In genomic region chr15:97999546-97999945, GRCm38 (mm10) we compare ENCODE assay signal across 18 mouse cellular contexts. TPM values are rescaled to one million over a fixed set of nuclear protein-coding genes. Genes with fewer than 3 reads are reported as not detected.
DNase-seq lines count a peak whose midpoint lies in the region; ATAC-seq and TF ChIP-seq lines count a peak whose summit lies in the region.
"Had no signal": no experiment of that assay in that cellular context is flagged by ENCODE, and none has a peak within 500 bp of the region (broad histone marks: within the 10 kb centered on the region; RNA-seq: fewer than 3 reads in every experiment).

No protein-coding gene starts in this region.

- TF ChIP-seq POLR2A in limb, embryonic 14.5 days (IDR thresholded peaks at IDR 0.05; ENCODE audit: borderline replicate concordance, extremely low read depth, insufficient read depth, insufficient read length): no peak

- peaks cover 41% of the 10 kb centered on the region for H3K27me3 ChIP-seq in heart, embryonic 12.5 days (replicated peaks)
- no peaks in the 10 kb centered on the region for H3K27me3 ChIP-seq in embryonic facial prominence, embryonic 11.5 days (ENCODE audit: control insufficient read depth, insufficient read depth, low read length)
- H3K27me3 ChIP-seq in limb, embryonic 14.5 days (ENCODE audit: control insufficient read depth, insufficient read depth, low read length): peaks cover 3% of the 10 kb centered on the region; the same call in 1 of the 2 replicates

- intact Hi-C loops in heart, postnatal 14 days (cut with DNase I): no loop called here

- peaks cover 9% of the 10 kb centered on the region; the same call in 1 of the 2 replicates for H3K36me3 ChIP-seq in heart, embryonic 12.5 days
- H3K36me3 ChIP-seq in embryonic facial prominence, embryonic 11.5 days (replicated peaks; ENCODE audit: control insufficient read depth, insufficient read depth, low read depth, low read length): peaks cover 16% of the 10 kb centered on the region
- peaks cover 48% of the 10 kb centered on the region for H3K36me3 ChIP-seq in limb, embryonic 14.5 days (ENCODE audit: control insufficient read depth, insufficient read depth, low read length)
- H3K36me3 ChIP-seq: heart, embryonic 15.5 days had no signal

- DNase-seq in heart, postnatal 14 days: no peak
- DNase-seq in ES-CJ7 (ENCODE audit: low read depth, low spot score): peak; percentile 63
- DNase-seq in embryonic facial prominence, embryonic 11.5 days (ENCODE audit: low spot score): no peak
- DNase-seq in limb, embryonic 14.5 days (ENCODE audit: low spot score): no peak
- DNase-seq in gastrocnemius, postnatal 10 days: no peak
- DNase-seq in adrenal gland, adult 2 months: no peak
- no peak for DNase-seq in thymus, adult 18-20 months
- DNase-seq: adrenal gland, postnatal 10 days; cerebellum, postnatal 10 days; gastrocnemius, postnatal 14 days; kidney, postnatal 14 days; layer of hippocampus, postnatal 36 days had no signal

- 27% methylated on average over 13 of the region's 13 CpGs for WGBS in heart, embryonic 12.5 days
- 42% methylated on average over 13 of the region's 13 CpGs for WGBS in embryonic facial prominence, embryonic 11.5 days
- WGBS in limb, embryonic 14.5 days: 28% methylated on average over 13 of the region's 13 CpGs

- peaks cover 37% of the 10 kb centered on the region for H3K4me1 ChIP-seq in heart, embryonic 12.5 days (replicated peaks)
- H3K4me1 ChIP-seq in embryonic facial prominence, embryonic 11.5 days (ENCODE audit: control insufficient read depth, insufficient read depth, low read length): peaks cover 8% of the 10 kb centered on the region
- peaks cover 24% of the 10 kb centered on the region; the same call in 1 of the 2 replicates for H3K4me1 ChIP-seq in limb, embryonic 14.5 days (ENCODE audit: control insufficient read depth, insufficient read depth, low read length)

- no peak overlapping the region for H3K4me3 ChIP-seq in heart, embryonic 12.5 days
- H3K4me3 ChIP-seq in embryonic facial prominence, embryonic 11.5 days (ENCODE audit: low read depth, low read length): no peak overlapping the region
- peak overlapping the region; percentile 63 for H3K4me3 ChIP-seq in limb, embryonic 14.5 days (replicated peaks; ENCODE audit: low read length)
- H3K4me3 ChIP-seq: erythroblast, embryonic 14.5 days; heart, embryonic 15.5 days had no signal

- no peak overlapping the region for H3K9ac ChIP-seq in heart, embryonic 12.5 days
- peak overlapping the region; percentile 46; the same call in 1 of the 2 replicates for H3K9ac ChIP-seq in embryonic facial prominence, embryonic 11.5 days (replicated peaks; ENCODE audit: low read length)
- H3K9ac ChIP-seq in limb, embryonic 14.5 days (ENCODE audit: low read depth, low read length, severe bottlenecking): peak overlapping the region; percentile 84
- H3K9ac ChIP-seq: heart, embryonic 15.5 days had no signal

- no peaks in the 10 kb centered on the region for H3K9me3 ChIP-seq in heart, embryonic 12.5 days (replicated peaks)
- H3K9me3 ChIP-seq in embryonic facial prominence, embryonic 11.5 days (replicated peaks; ENCODE audit: control insufficient read depth, low read length): no peaks in the 10 kb centered on the region
- no peaks in the 10 kb centered on the region for H3K9me3 ChIP-seq in limb, embryonic 14.5 days (ENCODE audit: control insufficient read depth, low read length)
- H3K9me3 ChIP-seq: heart, embryonic 15.5 days had no signal

- 0 out of 2 replicates have a peak overlapping the region, but pooled peaks have one; percentile 6 for H3K4me2 ChIP-seq in heart, embryonic 12.5 days
- no peak overlapping the region for H3K4me2 ChIP-seq in embryonic facial prominence, embryonic 11.5 days (ENCODE audit: low read depth, low read length)
- peak overlapping the region; percentile 90 for H3K4me2 ChIP-seq in limb, embryonic 14.5 days (replicated peaks; ENCODE audit: low read depth, low read length, severe bottlenecking)
- H3K4me2 ChIP-seq: heart, embryonic 15.5 days had no signal

- ATAC-seq in heart, embryonic 12.5 days (ENCODE audit: insufficient number of reproducible peaks, low FRiP score): no peak
- no peak for ATAC-seq in embryonic facial prominence, embryonic 11.5 days (replicated peaks; ENCODE audit: insufficient number of reproducible peaks, low FRiP score, low TSS enrichment, low read depth)
- no peak for ATAC-seq in limb, embryonic 14.5 days (ENCODE audit: low FRiP score, low read depth)
- ATAC-seq: CD4-positive, CD25-positive, alpha-beta regulatory T cell, adult 4 months; lung, postnatal 0 days had no signal

- no peak overlapping the region for H3K27ac ChIP-seq in heart, embryonic 12.5 days (ENCODE audit: poor library complexity, severe bottlenecking)
- no peak overlapping the region for H3K27ac ChIP-seq in embryonic facial prominence, embryonic 11.5 days (replicated peaks; ENCODE audit: low read depth, low read length)
- H3K27ac ChIP-seq in limb, embryonic 14.5 days (replicated peaks; ENCODE audit: low read depth, low read length): peak overlapping the region; percentile 87; the same call in 1 of the 2 replicates
- H3K27ac ChIP-seq: heart, embryonic 15.5 days had no signal

RNA-seq across cellular contexts. Expression of gene Col2a1, which starts 4.9 kb away (rescaled TPM):
- polyA plus RNA-seq in heart, embryonic 12.5 days (2016; fragmentation: Nextera tagmentation; extraction: Ambion mirVana): 78.0 and 78.9 TPM in 2 replicates
- 1 to 10 TPM in 1 of 2 experiments, under 1 TPM in 1; 0.41 to 1.0 TPM for total RNA-seq in heart, postnatal 14 days (2021)
- polyA plus RNA-seq in embryonic facial prominence, embryonic 11.5 days (2014; fragmentation: Nextera tagmentation; extraction: Ambion mirVana): 161 and 177 TPM in 2 replicates
- polyA plus RNA-seq in limb, embryonic 14.5 days (2012; rRNA removed): 1,642 and 1,975 TPM in 2 replicates
- polyA plus RNA-seq in limb, embryonic 14.5 days (2014; fragmentation: Nextera tagmentation; extraction: Ambion mirVana): 754 and 761 TPM in 2 replicates
- total RNA-seq in gastrocnemius, postnatal 10 days (2021): 10 to 100 TPM; 33.3 to 33.7 TPM
- not detected for total RNA-seq in adrenal gland, adult 2 months (2021)
- 0.03 TPM in 2 replicates for polyA plus RNA-seq in adrenal gland, adult 2 months (2012; rRNA removed)
- total RNA-seq: liver, adult 2 months had no signal
- polyA plus RNA-seq: CD4-positive, CD25-positive, alpha-beta regulatory T cell, adult 4 months; erythroblast, embryonic 14.5 days; liver, adult 2 months had no signal

RNA-seq across cellular contexts. Expression of gene Tmem106c, which starts 35.5 kb away (rescaled TPM):
- 28.5 and 32.2 TPM in 2 replicates for polyA plus RNA-seq in heart, embryonic 12.5 days (2016; fragmentation: Nextera tagmentation; extraction: Ambion mirVana)
- 10 to 100 TPM; 12.4 to 12.7 TPM for total RNA-seq in heart, postnatal 14 days (2021)
- 39.1 and 40.6 TPM in 2 replicates for polyA plus RNA-seq in embryonic facial prominence, embryonic 11.5 days (2014; fragmentation: Nextera tagmentation; extraction: Ambion mirVana)
- polyA plus RNA-seq in limb, embryonic 14.5 days (2012; rRNA removed): 49.9 and 59.1 TPM in 2 replicates
- polyA plus RNA-seq in limb, embryonic 14.5 days (2014; fragmentation: Nextera tagmentation; extraction: Ambion mirVana): 49.8 and 51.5 TPM in 2 replicates
- 10 to 100 TPM; 14.4 to 17.7 TPM for total RNA-seq in gastrocnemius, postnatal 10 days (2021)
- 10 to 100 TPM; 51.5 to 54.2 TPM for total RNA-seq in adrenal gland, adult 2 months (2021)
- polyA plus RNA-seq in adrenal gland, adult 2 months (2012; rRNA removed): 44.4 and 45.4 TPM in 2 replicates

Comparison
In these comparisons a context has a peak if more than half of its experiments do, and no peak if none do; other contexts are left out.
1. RNA of gene Col2a1, which starts 4.9 kb away (polyA plus RNA-seq): 754 to 1,975 TPM in limb, embryonic 14.5 days, 161 to 177 TPM in embryonic facial prominence, embryonic 11.5 days and 78.0 to 78.9 TPM in heart, embryonic 12.5 days; 0.03 TPM in adrenal gland, adult 2 months; every median in the first group is over 10 times any median in the second.